Mouse (Mus musculus) heart, postnatal 0 days (tissue): ENCODE measurements around the gene Asb3.

Source experiments
- CTCF ChIP-seq: IDR thresholded peaks from 2 replicates; pipeline ENCODE4 v1.5.1; 2016; ENCODE audit warnings: antibody characterized with exemption, control low read depth, low read depth
- EP300 ChIP-seq: IDR thresholded peaks from 2 replicates; pipeline ENCODE4 v1.6.1; 2016; ENCODE audit warnings: antibody characterized with exemption, low read depth

- TF ChIP-seq CTCF (no peak), EP300 (no peak)
Measured at GRCm38 (mm10) chr11:31001169-31001908, 116.1 kb downstream of the Asb3 start.
